Mouse (Mus musculus) testis, adult 2 months (tissue): ENCODE measurements around the gene Pdia6. TPM values are rescaled to one million over a fixed set of nuclear protein-coding genes. Genes with fewer than 3 reads are reported as not detected.
A peak's percentile ranks its signal among the peaks of the same experiment; 100 is the strongest.

Experiments
- H3K27ac ChIP-seq: fragments of 200-500 bp; 2 replicates; pipeline ENCODE4 v1.5.1; 2012; ENCODE audit warnings: low read depth, low read length; ENCODE audit not compliant: control insufficient read depth, insufficient read depth
- H3K27me3 ChIP-seq: fragments of 200-500 bp; 2 replicates; pipeline ENCODE4 v1.6.1; 2012; ENCODE audit warnings: mild to moderate bottlenecking, low read length, moderate library complexity; ENCODE audit not compliant: control insufficient read depth, insufficient read depth
- H3K36me3 ChIP-seq: fragments of 200-500 bp; 2 replicates; pipeline ENCODE4 v1.6.1; 2012; ENCODE audit warnings: mild to moderate bottlenecking, low read length; ENCODE audit not compliant: control insufficient read depth, insufficient read depth
- H3K4me1 ChIP-seq: fragments of 200-500 bp; 2 replicates; pipeline ENCODE4 v1.6.1; 2012; ENCODE audit warnings: low read length; ENCODE audit not compliant: control insufficient read depth, insufficient read depth
- H3K4me3 ChIP-seq: fragments of 200-500 bp; 2 replicates; pipeline ENCODE4 v1.5.1; 2012; ENCODE audit warnings: low read depth, mild to moderate bottlenecking, low read length, moderate library complexity, mixed read lengths; ENCODE audit not compliant: control insufficient read depth
- CTCF ChIP-seq: fragments of 200-500 bp; IDR thresholded peaks from 2 replicates; pipeline ENCODE4 v1.5.1; 2012; ENCODE audit warnings: low read depth, mild to moderate bottlenecking, inconsistent platforms, low read length, moderate library complexity; ENCODE audit not compliant: control insufficient read depth, insufficient read depth, insufficient replicate concordance
- POLR2A ChIP-seq: fragments of 200-500 bp; IDR thresholded peaks from 2 replicates; pipeline ENCODE4 v1.6.1; 2012; ENCODE audit warnings: low read depth, mild to moderate bottlenecking, inconsistent platforms, low read length, moderate library complexity; ENCODE audit not compliant: control insufficient read depth
- polyA plus RNA-seq: library from polyadenylated mRNA; depleted of rRNA; stranded (reverse); fragments of >200 nt; gene quantifications from 2 replicates; pipeline ENCODE4 v1.2.3, GENCODE M21; 2012

Gene Pdia6
- polyA plus RNA-seq, 1 experiment: 119 TPM

DNA sequence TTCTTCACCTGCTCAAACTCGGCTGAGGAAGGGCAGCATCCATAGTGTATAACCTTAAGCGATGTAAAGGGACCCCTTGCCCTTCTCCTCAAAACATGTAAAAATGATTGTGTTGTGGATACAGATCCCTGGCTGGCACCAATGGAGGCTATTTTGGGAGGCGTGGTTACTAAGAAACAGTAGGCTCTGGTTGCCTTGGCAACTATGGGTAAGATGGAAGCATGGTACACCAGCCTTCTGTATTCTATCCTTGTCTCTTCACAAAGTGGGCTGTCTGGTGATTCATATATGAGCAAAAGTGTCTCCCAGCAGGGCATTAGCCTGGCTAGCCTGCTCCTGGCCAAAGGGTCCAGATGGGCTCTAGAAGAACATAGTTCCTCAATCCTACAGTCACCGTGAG lies 38.4 kb upstream of the Pdia6 start:
- no peaks in the 10 kb centered on the region for H3K36me3 ChIP-seq
- no peaks in the 10 kb centered on the region for H3K27me3 ChIP-seq
- no peak for TF ChIP-seq CTCF
- no peak for TF ChIP-seq POLR2A
- H3K4me1 ChIP-seq: peaks cover 5% of the 10 kb centered on the region
- H3K4me3 ChIP-seq: peak overlapping the region; percentile 66
- H3K27ac ChIP-seq: no peak overlapping the region

DNA sequence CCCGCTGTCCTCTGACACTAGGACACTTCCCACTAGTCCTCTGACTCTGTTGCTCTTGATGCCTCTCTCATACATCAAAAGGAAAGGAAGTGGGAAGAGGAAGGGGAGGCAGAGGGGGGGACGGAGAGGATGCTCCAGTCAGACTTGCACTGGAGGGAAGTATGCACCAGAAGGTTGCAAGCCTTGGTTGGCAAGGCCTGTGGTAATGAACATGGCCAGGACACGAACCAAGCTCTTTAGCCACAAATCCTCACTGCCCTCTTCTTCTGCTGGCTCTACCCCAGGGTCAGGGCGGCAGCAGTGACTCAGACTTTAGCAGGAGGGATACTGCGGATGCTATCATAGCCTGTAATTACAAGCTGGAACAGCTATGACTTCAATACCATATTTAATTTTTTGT lies 35.8 kb upstream of the Pdia6 start:
- H3K36me3 ChIP-seq: no peaks in the 10 kb centered on the region
- no peak overlapping the region for H3K4me3 ChIP-seq
- no peaks in the 10 kb centered on the region; the same call in 1 of the 2 replicates for H3K4me1 ChIP-seq
- TF ChIP-seq POLR2A (no peak), CTCF (no peak)
- no peak overlapping the region for H3K27ac ChIP-seq
- no peaks in the 10 kb centered on the region for H3K27me3 ChIP-seq

DNA sequence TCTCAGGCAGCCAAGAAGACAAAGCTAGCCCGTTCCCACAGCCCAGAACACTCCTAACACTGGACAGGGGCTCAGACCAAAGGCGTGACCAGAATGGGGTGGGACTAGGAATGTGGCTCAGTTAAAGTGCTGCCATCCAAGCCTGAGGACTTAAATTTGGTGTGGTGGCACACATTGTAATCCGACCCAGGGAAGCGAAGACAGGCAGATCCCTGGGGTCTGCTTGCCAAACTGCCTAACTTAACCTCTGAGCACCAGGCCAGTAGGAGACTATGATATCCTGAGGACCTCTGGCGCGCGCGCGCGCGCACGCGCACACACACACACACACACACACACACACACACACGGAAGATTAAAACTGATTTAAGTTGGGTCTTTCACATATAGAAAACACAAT lies 34.8 kb upstream of the Pdia6 start:
- no peaks in the 10 kb centered on the region for H3K36me3 ChIP-seq
- TF ChIP-seq POLR2A (no peak), CTCF (no peak)
- peak overlapping the region; percentile 47 for H3K27ac ChIP-seq
- H3K4me1 ChIP-seq: no peaks in the 10 kb centered on the region; the same call in 1 of the 2 replicates
- H3K4me3 ChIP-seq: no peak overlapping the region
- H3K27me3 ChIP-seq: no peaks in the 10 kb centered on the region

DNA sequence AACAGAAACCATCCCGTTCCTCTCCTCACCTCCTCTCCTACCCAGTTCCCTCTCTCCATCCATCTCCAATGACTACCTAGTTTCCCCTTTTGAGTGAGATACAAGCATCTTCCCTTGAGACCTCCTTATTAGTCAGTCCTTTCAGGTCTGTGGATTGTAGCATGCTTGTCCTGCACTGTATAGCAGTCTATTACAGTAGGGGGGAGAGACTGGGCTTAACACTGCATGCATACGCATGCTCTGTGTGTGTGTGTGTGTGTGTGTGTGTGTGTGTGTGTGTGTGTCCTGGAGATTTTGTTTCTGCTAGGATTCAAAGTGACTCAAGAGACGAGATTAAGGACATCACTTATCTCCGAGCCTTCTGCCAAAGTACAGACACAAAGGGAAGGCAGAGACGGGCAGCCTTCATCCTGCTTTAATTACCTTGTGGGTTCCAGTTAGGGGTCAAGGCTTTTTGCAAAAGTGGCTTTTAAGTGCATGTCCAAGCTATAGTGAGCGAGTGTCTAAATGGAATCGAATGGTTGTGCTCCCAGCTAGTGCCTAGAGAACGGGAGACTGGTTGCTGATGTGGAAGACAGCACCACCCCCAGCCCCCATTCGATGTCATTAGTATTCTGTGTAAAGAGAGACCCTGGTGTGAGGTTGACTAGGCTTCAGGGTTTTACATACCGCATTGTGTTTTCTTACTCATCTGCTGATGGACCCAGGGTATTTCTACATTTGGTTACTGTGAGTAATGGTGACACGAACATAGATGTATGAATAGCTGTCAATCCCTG lies 30.6 kb upstream of the Pdia6 start:
- no peaks in the 10 kb centered on the region for H3K27me3 ChIP-seq
- no peaks in the 10 kb centered on the region for H3K36me3 ChIP-seq
- H3K27ac ChIP-seq: no peak overlapping the region
- no peak overlapping the region for H3K4me3 ChIP-seq
- H3K4me1 ChIP-seq: peaks cover 3% of the 10 kb centered on the region
- TF ChIP-seq POLR2A: no peak
- no peak for TF ChIP-seq CTCF

DNA sequence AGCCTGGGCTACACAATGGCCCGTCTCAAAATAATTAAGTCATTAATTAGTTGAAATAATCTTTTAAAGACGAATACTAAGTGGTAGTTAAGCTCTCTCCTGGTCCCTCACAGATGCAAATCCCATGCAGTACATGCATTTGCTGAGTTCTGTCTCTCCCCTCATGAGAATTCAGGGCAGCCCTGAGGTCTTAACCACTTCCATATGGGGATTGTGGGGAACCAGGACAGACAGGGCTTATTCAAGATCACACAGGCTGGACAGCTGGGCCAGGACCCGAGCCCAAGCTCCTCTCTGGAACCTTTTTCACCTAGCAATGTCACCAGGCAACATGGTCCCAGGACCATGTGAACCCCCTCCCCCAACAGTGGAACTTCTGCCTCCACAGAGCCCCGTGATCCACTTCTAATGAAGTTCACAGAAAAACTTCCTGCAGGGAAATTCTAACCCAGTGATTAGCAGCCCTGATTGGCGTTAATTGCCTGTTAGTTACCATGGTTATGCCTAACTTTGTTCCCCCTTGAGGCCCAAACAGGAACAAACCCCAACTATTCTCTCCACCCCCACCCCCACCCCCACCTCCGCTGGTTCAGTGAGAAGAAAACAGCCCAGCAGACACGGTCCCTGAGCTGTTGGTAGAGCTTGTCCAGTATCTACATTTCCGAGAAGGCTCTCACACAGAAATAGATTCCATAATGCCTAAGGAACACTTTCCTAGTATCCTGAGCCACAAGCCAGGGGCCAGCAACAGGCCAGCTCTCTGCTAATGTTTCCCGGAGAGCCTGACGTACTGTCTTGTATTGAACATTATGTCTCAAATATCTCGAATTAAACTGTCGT lies 27.5 kb upstream of the Pdia6 start:
- H3K4me3 ChIP-seq: no peak overlapping the region
- TF ChIP-seq POLR2A (no peak), CTCF (no peak)
- H3K27me3 ChIP-seq: no peaks in the 10 kb centered on the region
- peaks cover 3% of the 10 kb centered on the region for H3K4me1 ChIP-seq
- H3K36me3 ChIP-seq: no peaks in the 10 kb centered on the region
- H3K27ac ChIP-seq: no peak overlapping the region

DNA sequence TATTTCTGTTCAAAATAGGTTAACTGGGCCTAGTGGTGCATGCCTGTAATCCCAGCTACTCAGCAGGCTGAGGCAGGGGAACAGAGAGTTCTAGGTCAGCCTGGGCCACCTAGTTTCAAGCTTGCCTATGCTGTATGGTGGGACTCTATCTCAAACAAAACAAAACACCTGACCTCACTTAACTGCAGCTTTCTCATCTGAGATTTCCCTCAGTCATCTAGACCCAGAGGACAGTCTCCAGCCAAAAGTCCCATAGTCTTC lies 27.0 kb upstream of the Pdia6 start:
- no peaks in the 10 kb centered on the region for H3K27me3 ChIP-seq
- H3K36me3 ChIP-seq: no peaks in the 10 kb centered on the region
- H3K27ac ChIP-seq: no peak overlapping the region
- peaks cover 3% of the 10 kb centered on the region for H3K4me1 ChIP-seq
- TF ChIP-seq CTCF (no peak), POLR2A (no peak)
- H3K4me3 ChIP-seq: no peak overlapping the region

DNA sequence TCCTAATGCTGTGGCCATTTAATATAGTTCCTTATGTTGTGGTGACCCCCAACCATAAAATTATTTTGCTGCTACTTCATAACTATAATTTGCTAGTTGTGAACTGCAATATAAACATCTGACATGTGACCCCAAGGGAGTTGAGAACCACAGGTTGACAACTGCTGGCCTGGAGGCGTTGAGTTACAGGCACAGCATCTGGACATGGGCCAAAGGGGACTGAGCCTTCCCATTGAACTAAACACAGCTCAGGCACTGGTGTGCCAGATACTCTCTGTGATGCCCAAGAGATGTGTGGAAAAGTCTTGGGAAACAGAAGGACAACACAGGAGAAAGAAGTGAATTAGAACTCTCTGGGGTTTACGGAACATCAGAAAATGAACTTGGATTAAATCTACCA lies 25.3 kb upstream of the Pdia6 start:
- Histone ChIP-seq H3K27me3 (no peaks in the 10 kb centered on the region), H3K4me3 (no peak overlapping the region), H3K36me3 (no peaks in the 10 kb centered on the region), H3K4me1 (peaks cover 3% of the 10 kb centered on the region), H3K27ac (no peak overlapping the region)
- TF ChIP-seq CTCF: no peak
- no peak for TF ChIP-seq POLR2A
